Mouse (Mus musculus) heart, adult 2 months (tissue): ENCODE data around the gene Rras2.

ENCODE experiments used
- CTCF ChIP-seq: fragments of 200-600 bp; IDR thresholded peaks from 2 replicates; pipeline ENCODE4 v1.8.1; 2022; ENCODE audit warnings: antibody characterized with exemption, mild to moderate bottlenecking, moderate library complexity
- EP300 ChIP-seq: fragments of 200-500 bp; IDR thresholded peaks from 2 replicates; pipeline ENCODE4 v1.6.1; 2011; ENCODE audit warnings: low read depth, low read length, control low read depth; ENCODE audit not compliant: insufficient read depth
- POLR2A ChIP-seq: fragments of 200-500 bp; IDR thresholded peaks from 2 replicates; pipeline ENCODE4 v1.6.1; 2011; ENCODE audit warnings: mild to moderate bottlenecking, low read depth, low read length, control low read depth; ENCODE audit not compliant: insufficient read depth

DNA sequence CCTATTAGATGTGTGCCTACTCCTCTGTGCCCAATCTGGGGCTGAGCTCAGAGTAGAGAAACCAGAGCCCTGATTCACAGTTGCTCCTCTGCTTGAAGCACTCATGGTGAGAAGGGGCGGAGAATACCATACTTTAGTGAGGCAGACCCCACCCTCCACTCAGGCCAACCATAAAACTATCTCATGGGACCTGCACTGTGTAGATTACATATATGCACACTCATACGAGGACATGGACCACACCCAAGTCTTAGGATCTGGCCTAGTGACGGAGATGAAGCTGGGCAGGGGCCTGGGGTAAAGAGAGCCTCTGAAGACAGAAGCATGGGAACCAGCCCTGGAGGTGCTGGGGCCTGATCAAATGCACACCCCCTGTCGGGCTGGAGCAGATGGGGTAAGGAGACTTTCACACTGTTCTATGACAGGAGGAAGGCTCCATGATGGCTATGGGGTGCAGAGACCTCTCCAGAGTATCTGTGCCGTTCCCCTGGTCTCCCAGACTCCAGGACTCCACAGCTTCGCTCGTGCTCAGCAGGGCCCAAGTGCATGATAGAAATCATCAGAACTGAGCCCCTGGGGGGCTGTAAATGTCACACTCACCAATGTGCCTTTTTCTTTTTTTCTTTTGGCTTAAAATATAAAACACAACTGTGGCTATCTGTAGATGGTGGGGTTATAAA lies 119.8 kb downstream of the Rras2 start:
- TF ChIP-seq EP300 (no peak), POLR2A (no peak), CTCF (no peak)
